Mouse (Mus musculus) gastrocnemius, postnatal 4 days (tissue): ENCODE measurements around the gene Sfi1. TPM values are rescaled to one million over a fixed set of nuclear protein-coding genes. Genes with fewer than 3 reads are reported as not detected.
"Not testable (repeated sequence)": the region's sequence is repeated elsewhere in the genome, so short reads cannot be mapped to it uniquely, and the experiment has no call there.

Experiments
- DNase-seq, 2 experiments: peaks; one replicate each; pipeline ENCODE4 v3.0.0; 2021 to 2022; ENCODE audit warnings: low spot score in 2 of 2, mixed read lengths in 2 of 2
- total RNA-seq, 2 experiments: library from RNA; stranded (reverse); gene quantifications; 2 replicates each; pipeline ENCODE4 v1.2.3; 2021

The Sfi1 gene
- total RNA-seq, 2 experiments from 2014 or later = 39.0 to 41.7 TPM

- peak; percentile 86 to 91 for DNase-seq
These were observed 19.6 kb downstream of the Sfi1 start for GRCm38 (mm10) chr11:3173425-3174318.

- DNase-seq = not testable (repeated sequence)
These were observed 20.7 kb downstream of the Sfi1 start for GRCm38 (mm10) chr11:3172526-3172925.

GRCm38 (mm10) chr11:3171931-3172330, 21.3 kb downstream of the Sfi1 start:
- DNase-seq = peak; percentile 72 to 75

- DNase-seq = peak; percentile 46 to 49
These were observed 24.2 kb downstream of the Sfi1 start for GRCm38 (mm10) chr11:3169042-3169441.

- peak; percentile 74 to 75 for DNase-seq
These were observed 25.7 kb downstream of the Sfi1 start for GRCm38 (mm10) chr11:3167571-3168001.

- DNase-seq = peak in 1 of 2 experiments; percentile 32
These were observed 26.1 kb downstream of the Sfi1 start for GRCm38 (mm10) chr11:3167129-3167528.

GRCm38 (mm10) chr11:3166321-3166720, 26.9 kb downstream of the Sfi1 start:
- DNase-seq = peak; percentile 10 to 26

GRCm38 (mm10) chr11:3165210-3165782, 28.0 kb downstream of the Sfi1 start:
- DNase-seq = not testable (repeated sequence)

- not testable (repeated sequence) for DNase-seq
These were observed 29.6 kb downstream of the Sfi1 start for GRCm38 (mm10) chr11:3163661-3164060.

- peak; percentile 64 to 76 for DNase-seq
These were observed 30.1 kb downstream of the Sfi1 start for GRCm38 (mm10) chr11:3163122-3163521.

GRCm38 (mm10) chr11:3162236-3162897, 30.9 kb downstream of the Sfi1 start:
- DNase-seq = peak; percentile 80 to 83

- DNase-seq = peak; percentile 77 to 88
These were observed 31.9 kb downstream of the Sfi1 start for GRCm38 (mm10) chr11:3161370-3161769.

GRCm38 (mm10) chr11:3158800-3159199, 34.5 kb downstream of the Sfi1 start:
- peak in 1 of 2 experiments; percentile 34 for DNase-seq

GRCm38 (mm10) chr11:3157996-3158395, 35.3 kb downstream of the Sfi1 start:
- DNase-seq = peak; percentile 36 to 38

- DNase-seq = not testable (repeated sequence)
These were observed 36.3 kb downstream of the Sfi1 start for GRCm38 (mm10) chr11:3156991-3157390.

GRCm38 (mm10) chr11:3153666-3154397, 39.4 kb downstream of the Sfi1 start:
- peak; percentile 82 to 84 for DNase-seq

- DNase-seq = peak; percentile 43 to 58
These were observed 41.9 kb downstream of the Sfi1 start for GRCm38 (mm10) chr11:3151358-3151757.

GRCm38 (mm10) chr11:3150677-3151003, 42.6 kb downstream of the Sfi1 start:
- DNase-seq = not testable (repeated sequence)

GRCm38 (mm10) chr11:3150003-3150676, 43.1 kb downstream of the Sfi1 start:
- DNase-seq = peak; percentile 79 to 90

- DNase-seq = not testable (repeated sequence)
These were observed 43.8 kb downstream of the Sfi1 start for GRCm38 (mm10) chr11:3149471-3149870.
